Mouse (Mus musculus) bone marrow macrophage, adult 2 months (primary cell): ENCODE measurements around the gene Morn5. TPM values are rescaled to one million over a fixed set of nuclear protein-coding genes. Genes with fewer than 3 reads are reported as not detected.

Experiments
- H3K27ac ChIP-seq: 2 replicates; pipeline ENCODE4 v1.5.1; 2012; ENCODE audit warnings: low read depth, low read length; ENCODE audit not compliant: insufficient read depth
- H3K4me1 ChIP-seq: 2 replicates; pipeline ENCODE4 v1.6.1; 2012; ENCODE audit warnings: low read length; ENCODE audit not compliant: control insufficient read depth, insufficient read depth
- H3K4me3 ChIP-seq: 2 replicates; pipeline ENCODE4 v1.5.1; 2012; ENCODE audit warnings: mild to moderate bottlenecking, low read length, moderate library complexity; ENCODE audit not compliant: insufficient read depth
- CTCF ChIP-seq: IDR thresholded peaks from 2 replicates; pipeline ENCODE4 v1.5.1; 2012; ENCODE audit warnings: low read depth, mild to moderate bottlenecking, low read length, moderate library complexity
- POLR2A ChIP-seq: IDR thresholded peaks from 2 replicates; pipeline ENCODE4 v1.6.1; 2012; ENCODE audit warnings: mild to moderate bottlenecking, low read depth, low read length, borderline replicate concordance
- polyA plus RNA-seq: library from polyadenylated mRNA; stranded (reverse); fragments of >200 nt; gene quantifications from 2 replicates; pipeline ENCODE4 v1.2.4, GENCODE M21; 2012; ENCODE audit not compliant: missing spikeins, insufficient read depth, insufficient read length

The Morn5 gene
- polyA plus RNA-seq, 1 experiment, result not detected

- Histone ChIP-seq H3K4me1 (no peaks in the 10 kb centered on the region), H3K4me3 (no peak overlapping the region), H3K27ac (no peak overlapping the region)
- no peak for TF ChIP-seq POLR2A
- TF ChIP-seq CTCF, result no peak
Observed at GRCm38 (mm10) chr2:36056248-36056647, 7.0 kb downstream of the Morn5 start.

- H3K4me1 ChIP-seq, result no peaks in the 10 kb centered on the region
- no peak overlapping the region for H3K27ac ChIP-seq
Observed at GRCm38 (mm10) chr2:36061409-36061808, 12.2 kb downstream of the Morn5 start.

GRCm38 (mm10) chr2:36067132-36067531 is 17.9 kb downstream of the Morn5 start:
- Histone ChIP-seq H3K27ac (no peak overlapping the region), H3K4me3 (no peak overlapping the region), H3K4me1 (no peaks in the 10 kb centered on the region)
- no peak for TF ChIP-seq CTCF
- TF ChIP-seq POLR2A, result no peak

More at GRCm38 (mm10) chr2:36061409-36061808, 12.2 kb downstream of the Morn5 start:
- H3K4me3 ChIP-seq, result no peak overlapping the region
- TF ChIP-seq CTCF (no peak), POLR2A (no peak)

GRCm38 (mm10) chr2:36071660-36072305 is 22.5 kb downstream of the Morn5 start:
- no peak overlapping the region for H3K4me3 ChIP-seq
- H3K27ac ChIP-seq, result no peak overlapping the region
- no peak for TF ChIP-seq POLR2A
- TF ChIP-seq CTCF, result no peak
- H3K4me1 ChIP-seq, result no peaks in the 10 kb centered on the region

- no peak overlapping the region for H3K27ac ChIP-seq
- no peak overlapping the region for H3K4me3 ChIP-seq
- no peak for TF ChIP-seq CTCF
- no peak for TF ChIP-seq POLR2A
- no peaks in the 10 kb centered on the region for H3K4me1 ChIP-seq
Observed at GRCm38 (mm10) chr2:36073781-36074180, 24.5 kb downstream of the Morn5 start.

- Histone ChIP-seq H3K27ac (no peak overlapping the region), H3K4me3 (no peak overlapping the region), H3K4me1 (no peaks in the 10 kb centered on the region)
- TF ChIP-seq POLR2A (no peak), CTCF (no peak)
Observed at GRCm38 (mm10) chr2:36075210-36075609, 26.0 kb downstream of the Morn5 start.

- TF ChIP-seq CTCF (no peak), POLR2A (no peak)
- Histone ChIP-seq H3K4me1 (no peaks in the 10 kb centered on the region), H3K27ac (no peak overlapping the region), H3K4me3 (no peak overlapping the region)
Observed at GRCm38 (mm10) chr2:36077160-36077761, 28.0 kb downstream of the Morn5 start.

- no peak for TF ChIP-seq CTCF
- TF ChIP-seq POLR2A, result no peak
Observed at GRCm38 (mm10) chr2:36081446-36081845, 32.2 kb downstream of the Morn5 start.

GRCm38 (mm10) chr2:36082802-36083580 is 33.7 kb downstream of the Morn5 start:
- no peak for TF ChIP-seq POLR2A
- no peak for TF ChIP-seq CTCF
- Histone ChIP-seq H3K4me1 (no peaks in the 10 kb centered on the region), H3K4me3 (no peak overlapping the region), H3K27ac (no peak overlapping the region)

More at GRCm38 (mm10) chr2:36081446-36081845, 32.2 kb downstream of the Morn5 start:
- Histone ChIP-seq H3K4me3 (no peak overlapping the region), H3K27ac (no peak overlapping the region), H3K4me1 (no peaks in the 10 kb centered on the region)

GRCm38 (mm10) chr2:36085041-36085440 is 35.8 kb downstream of the Morn5 start:
- H3K4me1 ChIP-seq, result no peaks in the 10 kb centered on the region
- no peak overlapping the region for H3K27ac ChIP-seq
- no peak for TF ChIP-seq CTCF
- TF ChIP-seq POLR2A, result no peak
- H3K4me3 ChIP-seq, result no peak overlapping the region
